Mouse (Mus musculus) intestine, embryonic 16.5 days (tissue): ENCODE measurements around the gene Adcy6. TPM values are rescaled to one million over a fixed set of nuclear protein-coding genes. Genes with fewer than 3 reads are reported as not detected.

Source experiments
- ATAC-seq: fragments of 200-750 bp; cut with Nextera tagmentation; 2 replicates; pipeline ENCODE4 v1.8.0; 2017; ENCODE audit warnings: moderate TSS enrichment, moderate library complexity
- H3K27ac ChIP-seq: fragments of 300-500 bp; sonication (generic); 2 replicates; pipeline ENCODE4 v1.5.1; 2014; ENCODE audit warnings: mild to moderate bottlenecking, low read length
- H3K27me3 ChIP-seq: fragments of 300-500 bp; sonication (generic); replicated peaks from 2 replicates; pipeline ENCODE4 v1.6.1; 2014; ENCODE audit warnings: low read length, control low read depth, mixed read lengths; ENCODE audit not compliant: control insufficient read depth, insufficient read depth
- H3K36me3 ChIP-seq: fragments of 300-500 bp; sonication (generic); 2 replicates; pipeline ENCODE4 v1.6.1; 2014; ENCODE audit warnings: low read length, control low read depth; ENCODE audit not compliant: control insufficient read depth, insufficient read depth
- H3K4me1 ChIP-seq: fragments of 300-500 bp; sonication (generic); 2 replicates; pipeline ENCODE4 v1.6.1; 2014; ENCODE audit warnings: low read length, control low read depth, mixed read lengths; ENCODE audit not compliant: control insufficient read depth, insufficient read depth
- H3K4me2 ChIP-seq: fragments of 300-500 bp; sonication (generic); 2 replicates; pipeline ENCODE4 v1.6.1; 2014; ENCODE audit warnings: low read depth, low read length, control low read depth
- H3K4me3 ChIP-seq: fragments of 300-500 bp; sonication (generic); 2 replicates; pipeline ENCODE4 v1.5.1; 2014; ENCODE audit warnings: mild to moderate bottlenecking, low read length
- H3K9ac ChIP-seq: fragments of 300-500 bp; sonication (generic); 2 replicates; pipeline ENCODE4 v1.6.1; 2014; ENCODE audit warnings: low read depth, low read length
- H3K9me3 ChIP-seq: fragments of 300-500 bp; sonication (generic); 2 replicates; pipeline ENCODE4 v1.6.1; 2016; ENCODE audit warnings: low read length, control low read depth; ENCODE audit not compliant: control insufficient read depth
- WGBS: fragments of 180-500 bp; shearing (Covaris S2); extraction: QIAGEN DNeasy Blood & Tissue Kit; methylation state at CpG from one replicate; pipeline ENCODE4 v1.1.7; 2014; 5-methylcytosine and 5-hydroxymethylcytosine counted together
- polyA plus RNA-seq: library from polyadenylated mRNA; unstranded; fragments of >200 nt; fragmentation: Nextera tagmentation; extraction: Ambion mirVana; gene quantifications from 2 replicates; pipeline ENCODE4 v1.2.1, GENCODE M21; 2015

Adcy6 gene
- polyA plus RNA-seq, 1 experiment from 2014 or later: 17.1 TPM

DNA sequence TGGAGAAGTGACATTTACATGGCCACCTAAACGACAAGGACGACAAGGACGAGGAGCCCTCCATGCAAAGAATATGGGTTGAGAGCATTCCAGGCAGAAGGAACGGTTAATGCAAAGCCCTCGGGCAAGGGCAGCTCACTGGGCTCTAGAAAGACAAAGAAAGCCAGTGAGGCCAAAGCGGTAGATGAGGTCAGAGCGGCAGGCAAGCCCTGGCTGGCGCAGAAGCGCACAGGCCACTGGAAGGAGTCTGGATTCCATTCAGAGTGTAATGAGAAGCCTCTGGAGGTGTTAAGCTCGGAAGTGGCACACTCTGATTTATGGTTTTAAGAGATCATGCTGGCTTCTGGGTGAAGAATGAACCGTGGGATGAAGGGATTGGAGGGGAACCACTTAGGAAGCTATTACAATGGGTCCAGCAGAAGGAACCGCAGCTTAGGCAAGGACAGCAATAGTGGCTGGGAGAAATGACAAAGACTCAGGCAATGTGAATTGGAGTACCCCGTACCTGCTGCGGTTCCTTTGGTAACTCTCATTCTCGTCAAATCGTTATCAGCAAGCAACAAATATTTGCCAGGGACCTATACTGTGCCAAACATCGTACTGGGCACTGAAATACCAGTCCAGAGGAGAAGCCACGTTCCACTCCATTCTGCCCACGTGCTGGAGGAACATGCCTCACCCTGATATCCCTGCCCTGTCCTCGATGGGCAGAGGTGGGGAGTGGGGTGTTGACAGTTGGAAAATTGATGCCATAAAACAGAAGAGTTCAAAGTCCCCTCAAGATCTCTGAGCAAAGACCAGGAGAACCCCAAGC is 6.7 kb upstream of the Adcy6 start:
- H3K36me3 ChIP-seq: no peaks in the 10 kb centered on the region
- H3K4me3 ChIP-seq: peak overlapping the region; percentile 36
- no peaks in the 10 kb centered on the region for H3K9me3 ChIP-seq
- H3K4me2 ChIP-seq: peak overlapping the region; percentile 43
- H3K9ac ChIP-seq: peak overlapping the region; percentile 63
- ATAC-seq: peak; percentile 88
- H3K27ac ChIP-seq: peak overlapping the region; percentile 85
- H3K4me1 ChIP-seq: peaks cover 7% of the 10 kb centered on the region
- WGBS: 34% methylated on average over 20 of the region's 20 CpGs
- no peaks in the 10 kb centered on the region for H3K27me3 ChIP-seq

DNA sequence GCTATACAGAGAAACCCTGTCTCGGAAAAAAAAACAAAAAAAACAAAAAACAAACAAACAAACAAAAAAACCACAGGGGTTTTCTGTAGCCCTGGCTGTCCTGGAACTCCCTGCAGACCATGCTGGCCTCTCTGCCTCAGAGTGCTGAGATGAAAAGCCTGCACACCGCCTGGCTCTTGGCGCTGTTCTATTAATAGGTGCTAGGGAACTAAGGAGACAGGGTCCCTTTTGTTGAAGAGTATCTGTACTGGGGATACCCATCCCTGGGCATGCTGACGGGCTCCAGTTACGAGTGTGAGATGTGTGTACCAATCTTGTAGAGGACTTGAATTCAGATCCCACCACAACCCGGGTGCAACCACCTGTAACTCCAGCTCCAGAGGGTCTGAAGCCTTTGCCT is 5.9 kb upstream of the Adcy6 start:
- H3K27me3 ChIP-seq: no peaks in the 10 kb centered on the region
- WGBS: 66% methylated on average over 6 of the region's 6 CpGs
- peak overlapping the region; percentile 32; the same call in 1 of the 2 replicates for H3K4me2 ChIP-seq
- H3K9ac ChIP-seq: no peak overlapping the region
- peak overlapping the region; percentile 36; the same call in 1 of the 2 replicates for H3K4me3 ChIP-seq
- no peak for ATAC-seq
- H3K9me3 ChIP-seq: no peaks in the 10 kb centered on the region
- peaks cover 7% of the 10 kb centered on the region for H3K4me1 ChIP-seq
- H3K36me3 ChIP-seq: no peaks in the 10 kb centered on the region
- H3K27ac ChIP-seq: peak overlapping the region; percentile 50; the same call in 1 of the 2 replicates

DNA sequence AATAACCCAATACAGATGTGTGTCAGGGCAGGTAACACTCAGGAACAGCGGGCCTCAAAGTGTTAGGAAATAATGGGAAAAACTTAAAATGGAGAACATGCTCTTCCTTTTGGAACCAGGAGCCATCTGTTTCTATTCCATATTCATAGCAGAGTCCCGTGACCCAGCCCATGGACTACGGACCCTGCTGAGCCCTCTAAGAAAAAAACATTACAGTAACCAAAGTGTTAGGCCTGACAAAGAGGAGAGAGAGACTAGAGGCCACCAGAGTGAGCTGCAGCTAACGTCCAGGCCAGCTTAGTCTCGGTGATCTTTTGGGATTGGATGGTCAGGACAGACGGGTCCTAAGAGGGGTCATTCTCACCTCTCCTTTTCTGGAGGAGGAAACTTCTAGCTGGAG is 5.1 kb upstream of the Adcy6 start:
- Histone ChIP-seq H3K36me3 (no peaks in the 10 kb centered on the region), H3K4me1 (peaks cover 10% of the 10 kb centered on the region), H3K4me2 (0 out of 2 replicates have a peak overlapping the region, but pooled peaks have one; percentile 1), H3K27ac (peak overlapping the region; percentile 50), H3K27me3 (no peaks in the 10 kb centered on the region), H3K9me3 (no peaks in the 10 kb centered on the region), H3K9ac (no peak overlapping the region; the same call in 1 of the 2 replicates), H3K4me3 (no peak overlapping the region)
- ATAC-seq: peak; percentile 67
- WGBS: 38% methylated on average over 6 of the region's 6 CpGs

DNA sequence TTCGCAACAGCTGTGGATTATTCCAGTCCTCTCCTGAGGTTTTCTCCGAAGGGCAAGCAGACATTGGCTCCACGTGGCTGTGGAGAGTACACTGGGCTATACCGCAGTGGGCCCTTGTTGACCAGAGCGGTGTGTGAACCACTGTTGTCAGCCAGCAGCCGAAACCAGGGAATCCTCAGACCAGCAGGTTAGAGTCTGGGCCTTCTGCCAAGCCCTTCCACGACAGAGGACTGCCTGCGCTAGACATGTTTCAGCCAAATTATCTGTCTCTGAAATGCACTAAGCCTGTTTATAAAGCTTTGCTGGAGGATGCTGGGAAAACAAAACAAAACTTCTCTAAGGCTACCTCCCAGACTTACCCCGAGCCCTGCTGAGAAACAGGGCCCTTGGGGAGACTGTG is 4.7 kb upstream of the Adcy6 start:
- Histone ChIP-seq H3K27ac (peak overlapping the region; percentile 50), H3K4me1 (peaks cover 10% of the 10 kb centered on the region), H3K9me3 (no peaks in the 10 kb centered on the region), H3K27me3 (no peaks in the 10 kb centered on the region), H3K4me2 (no peak overlapping the region), H3K36me3 (no peaks in the 10 kb centered on the region), H3K4me3 (no peak overlapping the region), H3K9ac (0 out of 2 replicates have a peak overlapping the region, but pooled peaks have one; percentile 5)
- 40% methylated on average over 9 of the region's 9 CpGs for WGBS
- no peak for ATAC-seq

DNA sequence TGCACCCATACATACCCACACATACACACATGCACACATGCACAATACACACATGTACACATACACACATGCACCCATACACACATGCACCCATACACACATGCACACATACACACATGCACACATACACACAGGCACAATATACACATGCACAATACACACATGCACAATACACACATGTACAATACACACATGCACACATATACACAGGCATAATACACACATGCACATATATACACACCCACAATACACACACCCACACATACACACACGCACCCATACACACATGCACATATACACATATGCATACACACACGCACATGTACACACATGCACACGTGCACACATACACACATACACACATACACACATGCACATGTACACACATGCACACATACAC is 2.4 kb upstream of the Adcy6 start:
- 96% methylated on average over 3 of the region's 3 CpGs for WGBS
- no peak for ATAC-seq

DNA sequence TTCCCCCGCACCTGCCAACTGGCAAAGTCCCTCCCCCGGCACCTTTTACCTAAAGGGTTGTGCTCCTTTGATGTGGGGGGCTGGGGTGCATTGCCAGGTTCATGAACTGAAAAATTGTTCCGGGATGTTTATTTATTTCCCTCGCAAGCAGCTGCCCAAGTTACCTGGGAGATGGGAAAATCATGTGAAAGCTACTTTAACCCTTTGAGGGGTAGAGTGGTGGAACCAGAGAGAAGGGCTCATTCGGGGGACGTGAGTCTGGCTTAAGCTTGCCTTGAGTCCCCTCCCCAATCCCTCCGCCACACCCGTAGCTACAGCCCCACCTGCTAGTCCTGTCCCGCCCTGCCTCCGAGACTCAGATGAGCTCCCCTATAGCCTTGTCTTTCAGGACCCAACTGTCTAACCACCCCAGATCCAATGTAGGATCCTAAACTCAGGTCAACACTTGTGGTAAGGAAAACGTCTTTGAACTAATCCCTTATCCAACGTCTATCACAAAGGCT is 306 bp upstream of the Adcy6 start:
- Histone ChIP-seq H3K27me3 (no peaks in the 10 kb centered on the region), H3K4me1 (peaks cover 33% of the 10 kb centered on the region), H3K9me3 (no peaks in the 10 kb centered on the region), H3K27ac (peak overlapping the region; percentile 94), H3K4me3 (peak overlapping the region; percentile 79), H3K36me3 (no peaks in the 10 kb centered on the region), H3K4me2 (peak overlapping the region; percentile 81), H3K9ac (peak overlapping the region; percentile 90)
- peak; percentile 19 for ATAC-seq
- 4% methylated on average over 12 of the region's 12 CpGs for WGBS

More for the DNA sequence above, 2.4 kb upstream of the Adcy6 start:
- no peak overlapping the region for H3K9ac ChIP-seq
- no peaks in the 10 kb centered on the region for H3K27me3 ChIP-seq
- peaks cover 19% of the 10 kb centered on the region for H3K4me1 ChIP-seq
- H3K4me3 ChIP-seq: no peak overlapping the region
- no peak overlapping the region for H3K4me2 ChIP-seq
- H3K27ac ChIP-seq: no peak overlapping the region
- H3K36me3 ChIP-seq: no peaks in the 10 kb centered on the region
- H3K9me3 ChIP-seq: no peaks in the 10 kb centered on the region

DNA sequence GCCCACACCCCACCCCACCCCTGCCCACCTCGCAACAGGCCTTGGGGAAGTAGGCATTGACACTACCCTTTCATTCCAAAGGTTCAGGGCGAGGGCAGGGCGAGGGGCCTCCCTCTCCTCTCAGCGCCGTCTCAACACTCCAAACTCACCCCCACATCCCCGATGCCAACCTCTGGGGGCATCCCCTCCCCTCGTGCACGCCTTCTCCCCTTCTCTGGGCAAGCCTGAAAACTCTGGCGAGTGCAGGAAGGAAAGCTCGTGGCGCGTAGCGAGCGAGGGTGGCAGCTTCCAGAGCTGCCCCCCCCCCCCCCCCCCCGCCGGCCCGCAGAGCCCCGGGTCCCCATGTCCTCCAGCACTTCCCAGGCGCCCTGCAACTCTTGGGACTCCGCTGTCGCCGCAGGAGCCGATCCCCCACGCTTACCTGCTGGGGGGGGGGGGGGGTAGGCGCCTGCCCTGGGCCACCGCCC is 1.1 kb downstream of the Adcy6 start:
- WGBS: 0% methylated on average over 8 of the region's 26 CpGs
- peak; percentile 41 for ATAC-seq
- Histone ChIP-seq H3K9ac (peak overlapping the region; percentile 90), H3K4me3 (peak overlapping the region; percentile 79), H3K27me3 (no peaks in the 10 kb centered on the region), H3K27ac (peak overlapping the region; percentile 94), H3K4me1 (peaks cover 32% of the 10 kb centered on the region), H3K9me3 (no peaks in the 10 kb centered on the region), H3K4me2 (peak overlapping the region; percentile 81), H3K36me3 (peaks cover 4% of the 10 kb centered on the region; the same call in 1 of the 2 replicates)

DNA sequence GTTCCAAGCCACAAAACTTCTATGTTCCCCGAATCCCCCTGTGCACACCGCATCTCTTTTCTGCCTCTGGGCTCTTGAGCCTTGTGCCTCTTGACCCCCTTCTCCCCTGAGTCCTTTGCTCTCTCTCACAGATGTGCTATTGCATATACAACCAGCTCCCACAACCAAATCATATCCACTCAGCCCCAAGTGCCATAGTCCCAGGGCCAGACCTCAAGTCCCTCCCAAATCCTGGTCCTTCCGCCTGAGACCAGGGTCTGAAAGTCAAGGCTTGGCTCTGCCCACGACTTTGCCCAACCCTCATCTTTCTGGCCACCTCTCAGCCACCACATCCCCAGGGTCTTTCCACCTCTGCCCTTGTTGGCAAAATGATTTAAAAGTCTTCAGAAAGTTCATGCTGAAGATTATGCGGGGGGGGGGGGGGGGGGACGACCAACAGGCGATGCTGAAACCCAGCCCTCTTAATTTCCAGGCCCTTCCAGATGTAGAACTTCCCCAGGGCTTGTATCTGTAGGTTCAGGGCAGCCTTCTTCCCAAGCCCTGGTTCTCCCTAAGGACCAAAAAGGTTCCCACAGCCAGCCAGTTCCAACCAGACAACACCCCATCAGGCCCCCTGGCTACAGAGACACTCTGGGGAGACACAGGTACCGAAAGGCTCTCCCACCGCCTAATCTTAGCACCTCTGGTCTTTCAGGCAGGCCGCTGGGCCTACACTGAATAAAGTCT is 1.7 kb downstream of the Adcy6 start:
- 11% methylated on average over 9 of the region's 10 CpGs for WGBS
- peak overlapping the region; percentile 94 for H3K27ac ChIP-seq
- peak overlapping the region; percentile 90 for H3K9ac ChIP-seq
- no peak for ATAC-seq
- H3K4me2 ChIP-seq: peak overlapping the region; percentile 81
- H3K4me3 ChIP-seq: peak overlapping the region; percentile 79
- H3K4me1 ChIP-seq: peaks cover 38% of the 10 kb centered on the region
- H3K36me3 ChIP-seq: peaks cover 5% of the 10 kb centered on the region; the same call in 1 of the 2 replicates
- no peaks in the 10 kb centered on the region for H3K9me3 ChIP-seq
- no peaks in the 10 kb centered on the region for H3K27me3 ChIP-seq

DNA sequence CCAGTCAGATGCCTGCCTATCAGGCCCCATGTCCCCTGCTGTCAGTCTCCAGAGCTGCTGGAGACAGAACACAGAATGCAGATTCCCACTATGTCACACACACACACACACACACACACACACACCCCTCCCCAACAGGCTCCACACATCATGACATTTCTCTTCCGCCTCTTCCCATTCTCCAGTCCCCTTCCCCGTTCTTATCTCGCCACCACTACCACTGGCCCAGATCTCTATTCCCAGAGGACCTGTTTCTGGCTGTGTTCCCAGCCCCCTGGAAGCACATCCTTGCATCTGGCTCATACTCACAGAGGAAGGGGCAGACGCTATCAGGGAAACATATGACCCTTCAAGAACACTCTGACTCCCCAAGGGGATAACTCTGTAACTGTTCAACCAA is 2.3 kb downstream of the Adcy6 start:
- WGBS: 13% methylated on average over 4 of the region's 4 CpGs

More for the DNA sequence above, 2.3 kb downstream of the Adcy6 start:
- no peak for ATAC-seq
- no peaks in the 10 kb centered on the region for H3K27me3 ChIP-seq
- peak overlapping the region; percentile 94 for H3K27ac ChIP-seq
- no peaks in the 10 kb centered on the region for H3K9me3 ChIP-seq
- H3K9ac ChIP-seq: peak overlapping the region; percentile 90
- peaks cover 5% of the 10 kb centered on the region; the same call in 1 of the 2 replicates for H3K36me3 ChIP-seq
- H3K4me3 ChIP-seq: peak overlapping the region; percentile 79
- peak overlapping the region; percentile 81 for H3K4me2 ChIP-seq
- H3K4me1 ChIP-seq: peaks cover 45% of the 10 kb centered on the region
